Mouse (Mus musculus) left cerebral cortex, adult 18-20 months (tissue): ENCODE results near the gene Arl3. TPM values are rescaled to one million over a fixed set of nuclear protein-coding genes. Genes with fewer than 3 reads are reported as not detected.

Experiments
- DNase-seq, 2 experiments: peaks; one replicate each; pipeline ENCODE4 v3.0.0; 2021 to 2022; ENCODE audit warnings: low spot score in 2 of 2, mixed read lengths in 1 of 2
- long read RNA-seq, 2 experiments: library from polyadenylated mRNA; stranded (forward); transcript quantifications; one replicate each; pipeline ENCODE4 v2.0.0; 2021
- total RNA-seq, 2 experiments: library from RNA; stranded (reverse); gene quantifications; 2 replicates each; pipeline ENCODE4 v1.2.3; 2021

Arl3 gene
- total RNA-seq: 100 to 1,000 TPM; 122 to 128 TPM
- long read RNA-seq, experiment 1, transcript Arl3-201 (6 exons, 843 nt): major isoform, 24 of 37 reads
- long read RNA-seq, experiment 1, partial matches to known transcripts: 6 of 37 reads
- long read RNA-seq, experiment 1, other reads (novel, unspliced or antisense): 7 of 37 reads
- long read RNA-seq, experiment 2, transcript Arl3-201 (6 exons, 843 nt): major isoform, 16 of 31 reads
- long read RNA-seq, experiment 2, partial matches to known transcripts: 10 of 31 reads
- long read RNA-seq, experiment 2, other reads (novel, unspliced or antisense): 5 of 31 reads

DNA sequence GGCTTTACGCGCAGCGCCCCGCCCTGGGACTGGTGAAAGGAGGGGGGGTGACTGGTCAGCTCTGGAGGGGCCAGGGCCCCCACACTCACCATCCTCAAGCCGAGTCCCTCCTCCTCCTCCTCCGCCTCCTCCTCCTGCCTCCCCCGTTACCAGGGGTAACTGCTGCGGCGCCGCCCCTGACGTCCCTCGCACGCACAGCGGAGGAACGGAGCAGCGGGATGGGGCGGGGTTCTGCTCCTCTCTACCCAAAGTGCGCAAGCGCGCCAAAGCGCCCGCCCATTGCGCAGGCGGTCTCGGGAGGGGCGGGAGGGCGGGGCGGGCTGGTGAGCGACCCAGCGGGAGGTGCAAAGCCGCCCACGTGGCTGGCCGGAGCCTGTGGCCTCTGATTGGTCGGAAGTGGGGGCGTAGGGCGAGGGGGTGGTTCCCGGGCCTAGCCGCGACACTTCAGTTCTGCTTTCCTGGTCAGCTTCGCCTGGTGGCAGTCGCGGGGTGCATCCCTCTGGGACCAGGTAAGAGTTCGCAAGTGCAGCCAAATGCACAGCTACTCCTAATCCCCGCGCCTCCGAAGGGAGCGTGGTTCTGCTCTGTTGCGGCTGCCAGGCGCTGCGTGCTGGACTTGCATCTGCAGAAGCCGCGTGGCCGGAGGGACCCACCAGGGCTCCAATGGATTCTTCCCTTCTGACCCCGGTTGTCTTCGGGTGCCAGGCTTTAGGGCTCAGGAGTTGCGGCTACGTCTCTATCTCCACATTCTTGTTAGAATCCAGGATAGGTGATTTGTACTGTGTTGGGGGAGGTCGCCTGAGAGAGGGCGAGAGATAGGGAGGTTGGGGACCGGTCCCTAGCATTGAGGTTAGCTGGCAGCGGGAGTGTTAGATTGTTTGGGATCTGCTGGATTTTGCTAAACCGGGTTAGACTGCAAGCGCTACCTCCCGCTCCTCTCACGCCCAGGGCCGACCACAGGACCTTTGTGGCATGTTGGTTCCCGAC lies at the start of gene Arl3, which contains the start of gene Sfxn2:
Gene Arl3 (minus strand): TSS at position 248 of the 987 bp plus-strand sequence.
Gene Sfxn2 (plus strand): TSS at position 415 of the 987 bp plus-strand sequence.
- peak; percentile 91 to 95 for DNase-seq

DNA sequence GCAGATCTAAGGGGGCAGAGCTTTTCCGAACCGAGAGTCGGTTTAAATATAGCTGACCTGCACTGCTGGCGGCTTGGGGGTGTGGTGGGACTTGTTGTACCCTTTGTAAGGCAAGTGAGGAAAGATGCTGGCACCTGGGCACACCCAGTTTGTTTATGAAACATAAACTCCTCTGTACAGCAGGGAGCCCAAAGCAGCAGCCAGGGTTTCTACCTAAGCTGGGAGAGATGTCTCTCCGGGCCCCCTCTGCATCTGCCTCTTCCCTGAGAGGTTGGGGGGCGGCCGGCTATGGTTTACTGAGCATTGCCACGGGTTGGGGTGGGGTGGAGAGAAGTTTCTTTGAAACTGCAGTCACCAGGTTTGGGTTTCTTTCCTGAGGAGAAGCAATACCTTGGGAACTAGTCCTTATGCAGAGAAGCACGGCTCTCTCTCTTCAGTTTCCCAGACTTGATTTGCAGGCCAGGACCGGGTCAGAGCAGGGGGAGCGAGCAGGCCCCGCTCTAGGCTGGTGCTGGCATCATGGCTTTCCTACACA lies 49.7 kb upstream of the Arl3 start:
- no peak for DNase-seq

DNA sequence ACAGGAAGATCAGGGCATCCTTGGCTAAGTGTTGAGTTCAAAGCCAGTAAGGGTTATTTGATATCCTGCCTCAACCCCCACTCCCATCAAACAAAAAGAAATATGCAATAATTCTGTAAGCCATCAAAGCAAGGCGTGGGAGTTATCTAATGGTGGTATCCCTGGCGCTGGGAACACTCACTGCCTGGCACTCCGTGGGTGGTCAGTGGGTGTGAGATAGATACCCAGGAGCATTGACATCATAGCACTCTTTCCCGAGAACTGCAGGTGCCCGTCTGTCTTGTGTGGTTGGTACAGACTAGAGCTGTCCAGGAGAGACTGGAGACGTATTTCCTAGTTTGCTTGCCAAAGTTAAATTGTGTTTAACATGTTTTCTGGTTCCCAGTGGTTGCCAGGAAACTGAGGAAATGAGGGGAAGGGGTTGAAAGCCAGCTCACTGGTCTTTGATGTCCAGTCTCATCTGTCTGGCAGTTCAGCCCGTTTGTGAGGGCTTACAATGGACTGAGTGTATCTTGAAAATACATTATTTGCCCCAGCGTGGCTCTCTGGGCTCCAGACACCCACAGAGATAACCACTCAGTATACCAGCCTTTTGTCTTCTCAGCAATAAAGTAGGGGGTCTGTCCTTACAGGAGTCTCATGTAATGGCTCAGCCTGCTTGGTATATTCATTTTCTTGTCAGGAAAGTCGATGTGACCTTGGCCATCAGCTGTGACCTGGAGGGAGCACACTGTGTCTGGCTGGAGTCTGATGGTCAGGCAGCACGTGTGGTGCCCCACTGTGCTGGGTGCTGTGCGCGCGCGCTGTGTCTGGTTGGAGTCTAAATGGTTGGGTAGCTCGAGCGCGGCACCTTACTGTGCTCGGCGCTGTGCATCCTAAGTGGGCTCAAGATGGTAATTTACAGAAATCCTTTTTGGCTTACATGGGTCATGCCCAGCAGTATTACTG lies 48.5 kb upstream of the Arl3 start:
- no peak for DNase-seq

DNA sequence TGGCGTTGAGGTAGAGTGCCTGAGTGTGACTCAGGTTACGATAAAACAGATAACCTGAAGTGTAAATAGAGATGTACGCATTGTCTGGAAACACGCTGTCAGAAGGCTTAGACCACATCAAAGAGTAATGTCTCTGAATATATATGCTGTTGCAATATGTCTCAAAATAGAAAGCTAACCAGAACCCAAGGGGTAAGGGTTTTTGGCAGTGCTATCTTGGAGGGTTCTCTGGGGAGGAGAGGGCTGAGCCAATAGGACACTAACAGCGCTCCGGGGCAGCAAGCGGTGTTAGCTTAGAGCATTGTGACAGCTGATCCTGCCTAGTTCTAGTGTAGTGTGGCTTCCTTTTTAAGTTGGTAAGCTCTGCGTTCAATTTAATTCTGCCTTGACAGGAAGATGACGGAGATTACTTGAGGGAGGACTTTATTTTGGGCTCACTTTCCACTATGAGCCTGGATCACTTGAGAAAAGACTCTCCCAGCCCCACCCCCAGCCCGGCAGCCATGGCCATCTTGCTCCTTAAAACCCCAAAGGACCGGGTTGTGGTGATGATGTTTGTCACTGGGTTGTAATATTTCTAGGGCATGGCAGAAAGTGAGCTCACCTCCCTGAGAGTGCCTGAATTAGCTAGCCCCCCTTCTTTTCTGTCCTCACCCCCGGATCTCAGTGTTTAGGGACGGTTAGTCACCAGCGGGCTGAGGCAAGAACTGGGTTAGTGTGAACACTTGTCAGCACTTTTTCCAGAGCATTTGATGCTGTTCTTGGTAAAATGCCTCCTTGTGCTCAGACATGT lies 47.2 kb upstream of the Arl3 start:
- peak; percentile 50 to 61 for DNase-seq

DNA sequence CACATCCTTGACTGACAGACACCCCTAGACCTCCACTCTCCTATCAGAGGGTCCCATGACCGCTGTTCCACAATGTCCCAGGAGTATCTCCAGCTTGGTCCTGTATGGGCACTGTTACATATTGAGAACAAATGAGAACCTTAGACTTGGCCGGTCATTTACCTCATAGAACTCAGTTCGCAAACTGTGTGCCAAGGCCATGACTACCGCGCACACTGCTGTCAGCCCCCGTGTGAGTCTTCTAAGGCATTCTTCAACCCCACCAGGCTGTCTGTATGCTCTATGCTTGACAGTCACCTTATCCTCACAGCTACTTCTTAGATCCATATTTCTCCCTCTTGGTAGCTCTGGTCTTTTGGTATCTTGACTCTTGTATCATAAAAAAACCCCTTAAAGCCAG lies 46.5 kb upstream of the Arl3 start:
- DNase-seq: no peak

DNA sequence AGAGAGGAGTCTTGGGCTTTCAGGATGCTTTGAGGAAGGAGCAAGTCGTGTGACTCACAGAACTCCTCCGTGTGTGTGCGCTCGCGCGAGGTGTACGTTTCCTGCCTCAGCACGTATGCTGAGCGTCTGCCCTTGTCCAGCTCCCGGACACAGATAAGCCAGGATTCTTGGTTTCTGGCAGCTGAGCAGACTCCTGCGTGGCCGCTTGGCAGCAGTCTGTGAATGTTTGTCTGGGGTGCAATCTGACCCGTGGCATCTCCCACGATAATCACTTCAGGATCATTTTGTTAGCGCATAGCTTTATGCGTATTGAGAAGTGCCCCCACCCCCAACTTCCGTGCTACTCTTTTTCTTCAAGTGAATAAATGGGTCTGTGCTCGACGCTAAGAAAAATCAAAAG lies 46.0 kb upstream of the Arl3 start:
- no peak for DNase-seq

DNA sequence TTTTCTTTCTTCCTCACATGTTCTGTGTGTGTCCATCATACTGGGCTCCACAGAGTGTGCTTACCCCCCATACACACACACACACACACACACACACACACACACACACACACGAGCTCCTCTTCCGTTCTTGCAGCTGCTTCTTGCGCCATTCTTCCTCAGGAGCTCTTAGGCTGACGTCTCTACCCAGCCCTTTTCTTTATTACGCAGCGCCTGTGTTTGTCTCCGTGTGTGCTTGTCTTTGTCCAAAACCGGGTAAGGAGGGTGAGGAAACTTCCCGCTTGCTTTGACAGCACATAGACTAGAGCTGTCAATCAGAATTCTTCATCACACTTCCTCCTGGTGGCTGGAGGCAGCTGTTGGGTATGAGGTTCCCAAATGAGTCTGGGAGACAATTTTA lies 45.3 kb upstream of the Arl3 start:
- DNase-seq: no peak

DNA sequence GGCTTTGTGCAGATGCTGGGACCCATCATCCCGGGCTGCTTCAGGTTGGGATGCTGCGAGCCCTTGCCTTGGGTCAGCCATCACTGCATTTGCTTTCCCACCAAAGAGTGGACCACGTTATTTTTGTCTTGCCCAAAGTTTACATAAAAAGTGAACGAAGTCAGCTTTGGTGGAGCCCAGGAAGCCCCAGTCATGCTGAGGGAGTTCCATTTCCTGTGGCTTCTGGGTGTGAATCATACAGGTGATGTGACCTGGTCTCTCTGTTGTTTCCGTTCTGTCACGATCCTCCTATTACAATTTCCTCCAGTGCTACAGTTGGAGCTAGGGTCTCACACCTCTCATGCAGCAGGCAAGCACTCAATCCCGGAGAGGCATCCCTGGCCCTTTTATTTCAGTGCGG lies 44.4 kb upstream of the Arl3 start:
- DNase-seq: no peak

DNA sequence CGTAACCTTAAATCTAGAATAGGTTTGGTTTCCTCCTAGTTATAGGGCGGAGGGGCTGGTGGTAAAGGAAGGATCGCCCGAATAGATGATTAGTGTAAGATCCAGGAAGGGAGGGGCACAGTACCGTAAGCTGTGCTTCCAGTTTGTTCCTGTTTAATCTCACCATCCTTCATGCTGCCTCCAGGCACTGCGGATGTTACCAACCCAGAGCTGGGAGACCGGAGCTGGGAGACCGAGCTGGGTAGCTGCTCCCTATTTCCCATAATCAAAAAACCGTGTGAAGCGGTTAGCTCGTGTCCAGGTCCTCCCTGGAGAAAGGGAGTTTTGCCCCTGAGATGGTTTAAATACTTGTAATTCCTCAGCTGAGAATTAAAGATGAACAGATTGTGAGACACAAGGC lies 43.4 kb upstream of the Arl3 start:
- DNase-seq: no peak

DNA sequence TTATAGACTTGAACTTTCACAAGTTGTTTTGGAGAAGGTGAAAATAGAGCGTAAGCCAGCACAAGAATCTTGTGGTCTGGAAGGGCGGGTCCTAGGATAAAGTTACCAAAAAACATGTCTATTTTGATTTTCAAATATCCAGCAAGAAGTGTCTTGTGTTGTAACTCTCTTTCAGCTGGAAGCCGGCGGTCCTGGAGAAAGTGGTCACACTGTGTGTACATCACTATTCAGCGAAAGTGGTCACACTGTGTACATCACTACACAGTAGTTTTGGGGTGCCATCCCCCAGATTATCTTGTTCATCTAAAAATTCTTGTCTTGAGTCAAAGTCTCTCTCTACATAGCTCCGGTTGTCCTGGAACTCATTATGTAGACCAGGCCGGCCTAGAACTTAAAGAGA lies 35.2 kb upstream of the Arl3 start:
- DNase-seq: no peak

DNA sequence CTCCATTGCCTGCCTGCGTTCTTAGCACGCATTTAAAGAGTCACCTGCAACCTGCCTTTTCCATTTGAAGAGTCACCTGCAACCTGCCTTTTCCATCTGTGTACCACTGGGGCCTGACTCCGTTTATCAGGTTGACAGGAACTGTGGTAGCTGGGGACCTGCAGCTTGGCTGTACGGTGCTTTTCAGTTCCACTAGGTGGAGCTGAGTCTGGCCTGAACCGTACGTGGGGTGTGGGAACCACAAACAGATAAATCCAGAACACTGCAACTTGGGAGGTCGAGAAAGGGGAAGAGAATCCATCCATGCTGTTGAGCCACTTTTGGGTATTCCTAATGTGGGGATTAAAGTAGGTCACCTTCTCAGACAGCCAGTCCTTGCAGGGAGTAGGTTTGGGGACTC lies 34.4 kb upstream of the Arl3 start:
- no peak for DNase-seq

DNA sequence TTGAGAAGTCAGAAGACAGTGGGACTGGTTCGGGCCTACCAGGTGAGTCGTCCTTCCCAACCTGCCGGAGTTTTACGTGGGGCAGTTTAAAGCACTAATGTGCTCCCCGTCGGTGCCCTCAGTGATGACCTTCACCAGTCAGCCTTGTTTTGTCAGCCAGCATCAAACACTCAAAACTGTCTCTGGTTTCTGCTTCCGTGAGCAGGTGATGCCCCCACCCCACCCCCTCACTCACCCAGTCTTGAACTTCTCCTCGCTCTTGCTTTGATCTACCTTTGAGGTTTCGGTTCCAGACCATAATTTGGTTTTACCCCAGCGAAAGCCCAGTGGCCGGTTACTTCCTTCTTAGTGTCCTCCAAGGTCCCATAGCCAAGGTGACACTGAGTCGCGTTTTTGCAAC lies 33.7 kb upstream of the Arl3 start:
- no peak for DNase-seq

DNA sequence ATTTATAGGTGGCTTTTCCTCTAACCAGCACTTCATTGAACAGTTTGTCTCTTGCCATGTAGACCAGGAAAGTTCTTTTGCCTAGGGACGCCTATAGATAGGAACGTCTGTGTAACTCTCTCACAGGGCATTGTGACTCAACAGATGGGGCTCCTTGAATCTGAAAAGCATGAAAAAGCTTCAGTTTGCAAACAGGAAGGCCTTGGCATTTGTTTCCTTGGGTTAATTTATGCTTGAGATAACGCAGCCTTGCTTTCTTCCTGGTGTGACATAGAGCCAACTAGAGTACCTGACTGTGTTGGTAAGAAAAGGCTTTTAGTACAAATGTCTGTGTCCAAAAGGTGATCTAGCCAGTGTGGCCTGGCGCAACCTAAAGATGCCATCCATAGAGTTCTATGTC lies 29.4 kb upstream of the Arl3 start:
- no peak for DNase-seq

DNA sequence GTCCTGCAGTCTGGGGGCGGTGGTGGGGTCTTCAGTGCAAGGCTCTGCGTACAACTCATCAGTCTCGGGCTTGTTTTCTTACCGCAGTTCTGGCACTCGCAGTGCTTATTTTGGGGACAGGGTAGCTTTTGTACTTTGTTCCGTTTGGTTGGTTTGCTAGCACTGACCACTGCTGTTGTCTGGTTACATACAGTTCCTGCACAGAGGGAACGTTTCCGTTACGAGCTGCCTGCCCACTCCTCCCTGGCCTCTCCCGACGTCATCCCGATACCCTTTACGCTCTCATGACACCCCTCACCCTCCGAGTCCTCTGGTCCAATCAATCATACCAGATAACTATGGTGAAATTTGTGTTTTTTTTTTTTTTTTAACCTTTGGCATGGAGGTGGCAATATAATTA lies 28.5 kb upstream of the Arl3 start:
- no peak for DNase-seq

DNA sequence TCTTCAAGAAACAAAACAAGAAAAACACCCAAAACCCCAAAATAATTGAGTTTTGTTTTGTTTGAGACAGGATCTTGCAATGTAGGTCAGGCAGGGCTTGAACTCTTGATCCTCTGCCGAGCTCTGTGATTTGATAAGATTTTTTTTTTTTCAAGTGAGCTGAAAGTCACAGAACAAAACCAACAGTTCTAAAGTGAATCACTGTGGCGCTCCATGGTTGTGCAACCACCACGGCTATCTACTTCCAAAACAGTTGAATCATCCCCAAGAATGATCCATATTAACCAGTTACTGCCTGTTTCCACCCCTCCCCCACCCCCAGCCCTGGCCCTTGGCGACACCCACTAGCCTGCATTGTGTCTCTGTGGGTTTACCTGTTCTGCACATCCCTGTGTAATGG lies 27.4 kb upstream of the Arl3 start:
- DNase-seq: no peak

DNA sequence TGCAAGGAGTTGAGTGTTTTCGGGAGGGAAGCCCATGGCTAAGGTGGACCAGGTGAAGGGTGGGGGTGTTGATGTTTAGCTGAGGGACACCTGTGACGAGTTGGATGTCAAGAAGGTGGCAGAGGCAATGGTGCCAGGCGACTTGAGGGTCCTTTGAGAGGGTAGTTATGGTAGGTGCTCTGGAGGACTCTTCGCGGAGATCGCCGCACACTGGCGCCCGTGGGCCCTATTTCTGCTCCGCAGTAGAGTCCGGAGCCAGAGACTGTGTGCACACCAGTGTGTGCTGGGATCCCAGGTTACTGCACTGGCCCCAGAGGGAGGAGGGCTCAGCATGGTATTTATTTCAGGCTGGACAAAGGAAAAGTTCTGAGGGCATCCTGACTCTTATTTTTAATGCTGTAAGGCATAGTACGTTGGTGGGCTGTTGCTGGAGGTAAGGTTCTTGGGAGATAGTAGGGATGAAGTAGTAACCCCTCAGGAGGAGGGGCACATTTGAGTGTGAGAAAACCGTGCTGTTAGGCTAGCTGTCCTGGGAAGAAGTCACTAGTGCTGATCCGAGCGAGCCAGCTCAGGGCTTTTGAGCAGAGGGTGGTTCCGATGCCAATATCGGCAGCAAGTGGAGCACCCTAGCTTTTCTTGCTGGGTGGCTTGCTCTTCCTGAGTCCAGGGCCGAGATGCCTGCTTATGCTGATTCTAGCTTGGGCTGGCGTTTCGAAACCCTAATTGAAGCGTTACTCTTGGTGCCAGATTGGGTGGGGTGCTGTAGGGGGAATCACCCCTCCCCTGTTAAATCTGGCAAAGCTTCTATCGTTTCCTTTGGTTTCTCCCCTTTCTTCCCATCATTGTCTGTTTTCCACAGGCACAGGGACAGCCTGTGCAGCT lies 26.6 kb upstream of the Arl3 start:
- DNase-seq: no peak

DNA sequence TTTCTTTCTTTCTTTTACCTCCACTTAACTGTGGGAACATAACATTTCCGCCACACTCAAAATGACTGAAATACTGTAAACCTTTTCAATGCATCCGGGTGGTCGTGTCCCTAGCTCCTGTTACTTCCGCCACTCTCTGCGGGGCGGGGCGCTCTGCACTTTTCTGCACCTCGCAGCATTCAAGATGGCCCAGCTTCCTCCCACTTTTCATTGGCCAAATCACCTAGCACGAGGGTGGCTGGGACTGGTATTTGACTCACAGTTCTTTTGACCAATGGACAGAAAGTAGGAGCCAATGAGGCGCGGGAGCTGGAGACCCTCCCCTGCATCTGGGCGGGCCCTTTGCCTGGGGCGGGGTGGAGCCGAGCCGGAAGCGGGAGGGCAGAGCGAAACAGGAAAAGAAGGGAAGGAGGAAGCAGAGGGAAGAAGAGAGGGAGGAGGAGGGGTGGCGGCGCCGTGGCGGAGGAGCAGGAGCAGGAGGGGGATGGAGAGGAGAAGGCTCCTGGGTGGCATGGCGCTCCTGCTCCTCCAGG lies 25.8 kb upstream of the Arl3 start, which contains the start of gene Wbp1l:
Gene Wbp1l (plus strand): TSS at position 365 of the 533 bp plus-strand sequence.
- peak; percentile 93 to 97 for DNase-seq

DNA sequence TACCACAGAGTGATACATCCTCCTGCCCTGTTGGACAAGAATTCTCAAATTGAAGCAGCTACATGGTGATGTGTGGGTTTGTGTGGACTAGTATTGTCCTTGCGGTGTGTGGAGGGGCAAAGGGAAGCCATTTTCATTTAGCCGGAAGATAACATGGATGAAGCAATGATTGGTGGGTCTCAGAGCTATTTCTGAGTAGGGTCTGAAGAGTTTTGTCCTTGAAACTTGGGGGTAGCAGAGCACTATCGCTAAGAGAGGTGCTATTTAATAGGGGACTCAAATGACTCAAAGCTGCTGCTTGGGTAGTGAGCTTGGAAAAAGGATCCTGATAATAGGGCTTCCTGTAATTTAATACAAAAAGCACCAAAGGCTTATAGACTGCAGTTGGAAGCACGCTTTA lies 25.2 kb upstream of the Arl3 start:
- DNase-seq: no peak
